Mouse (Mus musculus): Measurements from ENCODE around the gene Tmem218. TPM values are rescaled to one million over a fixed set of nuclear protein-coding genes. Genes with fewer than 3 reads are reported as not detected.

Gene Tmem218
- total RNA-seq, 2 experiments from 2014 or later = 3.3 to 4.7 TPM

Other genes with a start within 250 kb of the Tmem218 start
- gene Pknox2, start 60.8 kb upstream of the Tmem218 start, total RNA-seq (2014; fragmentation: Nextera tagmentation) = not detected in 2 replicates
- gene Pknox2, start 60.8 kb upstream of the Tmem218 start, total RNA-seq (2017) = not detected in 2 replicates
- 1.3 TPM in 1 of 2 replicates, not detected in the other for gene Slc37a2, start 47.5 kb downstream of the Tmem218 start, total RNA-seq (2014; fragmentation: Nextera tagmentation)
- gene Slc37a2, start 47.5 kb downstream of the Tmem218 start, total RNA-seq (2017) = 0.11 and 0.23 TPM in 2 replicates
- gene Ccdc15, start 140.2 kb downstream of the Tmem218 start, total RNA-seq (2014; fragmentation: Nextera tagmentation) = 22.3 and 24.5 TPM in 2 replicates
- 12.8 and 23.2 TPM in 2 replicates for gene Ccdc15, start 140.2 kb downstream of the Tmem218 start, total RNA-seq (2017)
- 0.70 TPM in 1 of 2 replicates, not detected in the other for gene Hepacam, start 159.1 kb downstream of the Tmem218 start, total RNA-seq (2014; fragmentation: Nextera tagmentation)
- not detected in 2 replicates for gene Hepacam, start 159.1 kb downstream of the Tmem218 start, total RNA-seq (2017)
- gene Robo4, start 193.7 kb downstream of the Tmem218 start, total RNA-seq (2014; fragmentation: Nextera tagmentation) = 0.33 TPM in 1 of 2 replicates, not detected in the other
- gene Robo4, start 193.7 kb downstream of the Tmem218 start, total RNA-seq (2017) = 0.61 TPM in 1 of 2 replicates, not detected in the other
- gene Robo3, start 225.0 kb downstream of the Tmem218 start, total RNA-seq (2014; fragmentation: Nextera tagmentation) = 3.6 and 4.1 TPM in 2 replicates
- gene Robo3, start 225.0 kb downstream of the Tmem218 start, total RNA-seq (2017) = 1.1 and 1.3 TPM in 2 replicates